Mouse (Mus musculus) spleen, postnatal 14 days (tissue): ENCODE results near the gene Fabp2.

ENCODE experiments used
- DNase-seq, 2 experiments: peaks; one replicate each; pipeline ENCODE4 v3.0.0; 2021 to 2022; ENCODE audit warnings: low spot score in 2 of 2

Fabp2 gene

DNA sequence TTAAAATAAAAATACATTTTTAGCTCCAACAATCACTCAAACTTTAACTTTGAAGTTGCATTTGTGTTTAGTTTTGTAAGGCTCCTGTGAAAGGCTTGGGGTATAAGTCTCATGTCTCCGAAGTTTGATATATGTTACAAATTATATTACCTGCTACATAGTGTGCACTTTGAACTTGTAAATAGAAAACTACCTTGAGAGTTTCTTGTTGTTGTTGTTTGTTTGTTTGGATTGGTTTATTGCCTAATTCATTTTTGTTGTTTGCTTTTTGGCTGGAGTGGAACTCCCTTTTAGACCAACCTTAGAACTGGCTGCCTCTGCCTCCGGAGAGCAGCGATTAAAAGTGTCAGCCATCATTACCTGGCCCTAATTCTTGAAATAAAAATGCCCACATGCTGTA, at the start of gene Fabp2:
TSS of gene Fabp2 (plus strand) at position 301 of the 400 bp plus-strand sequence.
- no peak for DNase-seq

DNA sequence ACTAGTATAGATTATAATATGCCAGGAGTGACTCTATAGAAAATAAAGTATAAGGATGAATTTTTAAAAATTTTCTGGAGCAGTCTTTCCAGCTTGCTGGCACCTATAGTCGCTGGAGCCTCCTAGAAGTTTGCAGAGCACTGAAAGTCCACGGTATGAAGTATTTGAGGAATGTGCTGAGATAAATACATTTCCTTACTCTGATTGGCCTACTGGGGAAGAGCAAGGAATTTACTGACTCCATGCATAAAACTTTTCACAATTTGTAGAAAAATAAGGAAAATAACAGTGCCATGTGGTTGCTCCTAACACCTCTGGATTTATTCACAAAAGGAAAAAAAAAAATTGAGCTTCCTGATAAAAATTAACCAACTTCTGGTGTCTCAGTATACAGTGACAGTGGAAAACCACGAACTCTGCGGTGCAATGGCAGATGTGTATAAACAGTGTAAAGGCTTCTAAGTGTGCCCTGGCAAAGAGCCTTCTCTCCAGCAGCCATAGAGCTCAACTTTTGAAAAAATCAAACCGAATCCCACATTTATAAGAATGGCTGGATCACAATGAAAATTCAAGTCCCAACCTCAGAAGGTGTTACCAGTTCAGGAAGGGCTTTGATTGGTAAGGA, 46.4 kb upstream of the Fabp2 start:
- no peak for DNase-seq

DNA sequence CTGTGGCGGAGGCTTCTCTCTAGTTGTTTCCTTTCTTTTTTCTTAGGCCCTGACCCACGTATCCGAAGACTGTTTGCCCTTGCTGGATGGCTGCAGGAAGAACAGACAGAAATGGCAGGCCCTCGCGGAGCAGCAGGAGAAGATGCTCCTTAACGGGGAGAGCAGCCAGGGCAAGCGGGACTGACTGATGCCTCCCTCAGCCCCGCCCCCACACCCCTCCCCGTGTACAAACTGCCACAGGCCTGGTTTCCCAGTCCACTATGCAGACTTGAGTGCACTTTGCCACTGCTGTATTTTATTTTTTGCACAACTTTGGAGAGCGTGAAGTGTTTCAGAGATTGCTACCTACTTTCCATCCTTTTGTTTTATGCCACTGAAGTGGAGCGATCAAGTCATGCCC, 39.7 kb upstream of the Fabp2 start:
- no peak for DNase-seq

DNA sequence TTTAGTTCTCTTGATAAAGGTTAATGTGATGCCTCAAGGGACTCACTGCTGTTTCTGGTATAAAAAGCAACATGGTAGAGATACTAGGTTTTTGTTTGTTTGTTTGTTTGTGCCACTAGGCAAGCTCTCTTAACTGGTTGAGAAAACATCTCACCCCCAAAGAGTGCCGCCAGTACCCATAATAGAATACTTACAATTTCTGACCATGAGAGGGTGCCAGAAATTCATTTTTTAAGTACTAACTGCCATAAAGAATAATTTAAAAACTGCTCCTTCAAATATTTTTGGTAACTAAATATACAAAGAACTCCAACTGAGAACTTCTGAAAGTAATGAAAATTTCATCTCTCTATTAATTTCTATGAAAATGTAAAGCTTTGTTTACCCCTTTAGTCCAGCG, 35.0 kb upstream of the Fabp2 start:
- no peak for DNase-seq

DNA sequence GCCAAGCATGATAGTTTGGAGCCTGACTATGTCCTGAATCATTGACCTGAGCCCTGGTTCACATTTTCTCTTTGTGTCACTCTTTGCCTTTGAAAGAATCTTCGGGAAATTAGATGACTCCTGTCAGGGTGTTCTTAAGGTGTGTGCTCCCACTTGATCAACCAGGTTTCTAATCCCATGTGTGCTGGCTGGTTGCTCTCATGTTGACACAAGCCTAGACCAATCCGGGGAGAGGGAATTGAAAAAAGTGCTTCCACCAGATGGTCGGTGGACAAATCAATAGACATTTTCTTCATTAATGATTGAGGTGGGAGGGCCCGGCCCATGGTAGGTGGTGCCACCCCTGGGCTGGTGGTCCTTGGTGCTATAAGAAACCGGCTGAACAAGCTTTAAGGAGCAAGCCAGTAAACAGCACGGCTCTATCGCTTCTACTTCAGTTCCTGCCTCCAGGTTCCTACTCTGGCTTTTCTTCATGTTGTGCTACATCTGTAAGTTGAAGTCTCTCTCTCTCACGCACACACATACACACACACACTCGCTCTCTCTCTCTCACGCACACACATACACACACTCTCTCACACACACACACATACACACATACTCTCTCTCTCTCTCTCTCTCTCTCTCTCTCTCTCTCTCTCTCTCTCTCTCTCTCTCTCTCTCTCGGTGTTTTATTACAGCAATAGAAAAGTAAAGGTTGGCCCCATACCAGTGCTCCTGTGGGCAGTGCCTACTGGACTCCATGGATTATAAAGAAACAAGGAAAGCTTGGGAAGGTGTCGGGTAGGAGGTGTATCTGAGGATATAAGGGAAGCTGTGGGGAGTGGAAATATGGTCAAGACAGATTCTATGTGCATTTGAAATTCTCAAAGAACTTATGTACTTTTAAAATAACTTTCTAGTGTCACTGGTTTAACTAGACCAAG, 34.0 kb upstream of the Fabp2 start:
- no peak for DNase-seq

DNA sequence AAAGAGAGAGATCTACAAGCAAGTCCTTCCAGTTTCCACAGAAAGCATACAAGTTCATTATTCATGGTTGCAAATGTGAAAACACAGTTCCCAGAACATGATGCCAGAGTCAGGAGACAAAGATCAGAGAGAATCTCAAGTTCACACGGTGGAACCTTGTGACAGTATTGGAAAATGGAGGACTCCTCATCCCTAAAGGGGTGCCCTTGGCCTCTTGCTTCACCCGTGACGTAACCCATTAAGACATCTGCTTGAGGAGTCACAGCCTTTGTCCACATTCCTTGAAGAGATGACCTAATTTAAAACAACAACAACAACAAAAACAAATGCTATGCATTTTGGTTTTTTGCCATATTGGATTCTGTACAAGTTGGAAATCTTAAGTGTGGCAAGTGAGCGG, 29.8 kb upstream of the Fabp2 start:
- no peak for DNase-seq

DNA sequence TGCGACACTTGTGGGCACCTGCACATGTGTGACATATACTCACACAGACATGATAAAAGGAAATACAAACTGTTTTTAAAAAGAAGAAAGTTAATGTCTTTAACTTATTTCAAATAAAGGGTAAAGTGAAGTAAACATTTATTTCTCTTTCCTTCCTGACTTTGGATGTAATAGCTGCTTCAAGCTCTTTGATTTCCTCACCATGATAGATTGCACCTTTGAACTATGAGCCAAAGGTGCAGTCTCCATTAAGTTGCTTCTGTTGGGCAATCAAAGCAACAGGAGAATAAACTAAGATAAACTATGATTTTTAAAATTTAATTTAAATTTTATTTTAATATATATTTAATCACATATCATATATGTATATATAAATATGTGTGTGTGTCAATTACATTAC, 26.6 kb upstream of the Fabp2 start:
- no peak for DNase-seq

DNA sequence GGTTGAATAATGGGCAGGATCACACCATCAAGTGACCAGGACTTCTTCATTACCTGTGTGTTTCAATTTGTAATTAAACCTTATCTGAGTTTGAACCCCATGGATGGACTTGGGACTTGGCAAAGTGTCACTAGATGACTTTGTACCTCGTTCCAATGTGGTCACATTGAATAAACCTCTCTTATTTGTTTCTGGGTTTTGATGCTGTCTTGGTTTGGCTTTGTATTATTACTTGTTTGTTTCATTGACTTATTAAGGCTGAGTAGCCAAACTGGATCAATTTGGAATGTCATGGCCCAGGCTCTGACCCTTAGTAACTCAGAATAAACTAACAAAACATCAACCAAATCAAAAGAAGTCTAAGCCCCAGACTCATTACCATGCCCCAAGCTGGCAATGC, 23.3 kb upstream of the Fabp2 start:
- no peak for DNase-seq

DNA sequence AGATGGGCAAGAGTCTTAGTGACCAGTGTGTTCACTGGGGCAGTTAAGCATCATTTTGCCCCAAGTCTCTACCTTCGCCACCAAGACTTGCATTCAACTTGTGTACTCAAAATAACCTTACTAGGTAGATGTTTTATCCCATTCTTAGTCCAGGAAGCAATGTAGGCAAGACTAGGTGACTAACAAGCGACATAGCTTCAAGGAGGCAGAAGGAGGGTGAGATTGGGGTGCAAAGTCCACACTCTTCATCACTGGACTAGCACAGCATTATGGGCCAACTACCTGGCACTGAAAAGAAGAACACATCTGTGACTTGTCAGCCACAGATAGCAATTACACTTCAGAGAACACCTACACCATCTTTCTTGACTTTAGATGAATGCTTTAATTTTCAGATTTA, 18.0 kb upstream of the Fabp2 start:
- no peak for DNase-seq

DNA sequence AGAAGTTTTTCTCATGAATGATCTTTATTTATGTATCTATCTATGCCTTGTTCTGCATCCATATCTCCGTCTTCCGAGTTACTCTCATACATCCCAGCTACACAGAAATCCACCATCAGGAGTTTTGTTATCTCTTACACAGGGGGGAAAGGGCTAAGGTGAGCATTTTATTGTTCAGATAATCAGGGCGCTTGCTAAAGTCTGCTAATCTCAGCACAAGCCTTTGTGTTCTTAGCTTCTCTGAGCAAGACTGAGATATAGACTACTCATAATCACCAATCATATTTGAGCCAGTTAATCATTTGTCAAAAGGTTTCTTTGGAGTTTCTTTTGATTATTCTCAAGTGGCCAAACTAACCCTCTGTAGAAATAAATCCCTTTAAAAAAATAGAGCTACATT, 17.3 kb upstream of the Fabp2 start:
- DNase-seq, result no peak

DNA sequence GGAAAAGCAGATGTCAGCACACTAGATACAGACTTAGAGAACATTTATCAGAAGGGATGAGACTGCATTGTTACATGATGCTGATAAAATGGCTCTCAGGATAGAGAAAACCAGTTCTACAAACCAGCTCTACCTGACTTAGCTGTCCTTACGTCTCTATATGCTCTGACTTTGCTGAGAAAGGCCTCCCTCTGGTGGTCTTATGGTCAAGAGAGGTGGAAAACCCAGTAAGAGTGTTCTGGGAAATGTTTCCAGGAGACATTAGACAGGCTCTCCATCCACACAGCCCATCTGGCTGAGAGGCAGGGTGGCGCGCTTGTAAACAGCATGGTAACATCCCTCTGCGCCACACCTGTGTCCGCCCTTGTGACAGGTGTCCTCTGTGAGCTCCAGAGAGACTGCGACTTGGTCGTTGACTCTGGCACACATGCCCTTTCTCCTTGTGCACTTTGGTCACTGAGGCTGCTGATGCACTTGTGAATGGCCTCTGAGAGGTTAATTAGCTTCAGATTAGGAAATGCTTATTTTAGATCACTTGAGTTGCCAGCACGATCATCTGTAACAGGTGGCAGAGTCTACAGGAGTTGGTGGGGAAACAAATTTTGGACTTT, 16.1 kb upstream of the Fabp2 start:
- no peak for DNase-seq

DNA sequence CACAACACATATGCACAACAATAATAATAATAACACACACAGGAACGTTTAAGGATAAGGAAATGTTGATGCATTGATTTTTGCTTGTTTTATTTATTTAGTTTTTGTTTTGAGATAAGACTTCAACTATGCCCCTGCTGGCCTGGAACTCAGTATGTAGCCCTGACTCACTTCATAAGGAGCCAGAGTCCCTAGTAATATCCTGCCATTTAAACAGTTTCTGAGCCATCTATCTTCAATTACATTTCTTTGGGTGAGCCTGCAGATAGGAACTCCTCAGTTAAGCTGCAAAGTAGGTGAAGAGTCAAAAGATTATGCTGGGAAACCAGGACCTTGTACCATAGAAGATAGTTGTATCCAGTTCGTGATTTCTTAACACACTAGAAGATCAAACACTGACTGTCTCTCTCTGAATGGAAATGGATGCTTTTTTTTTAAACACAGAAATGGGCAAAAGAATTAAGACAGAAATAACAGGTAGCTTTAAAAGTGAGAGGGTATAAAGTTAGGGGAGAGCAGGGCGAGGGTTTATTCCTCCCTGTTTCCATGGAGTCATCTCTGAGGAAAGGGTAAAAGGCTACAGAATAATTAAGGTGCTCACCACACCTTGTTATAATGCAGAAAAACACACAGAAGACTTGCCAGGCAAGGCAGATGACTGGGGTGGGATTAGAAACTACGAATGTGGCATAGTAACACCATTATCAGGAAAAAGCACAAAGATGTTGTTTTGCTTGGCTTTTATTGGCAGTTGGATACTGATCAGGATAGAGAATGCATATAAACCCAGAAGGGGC, 7.2 kb upstream of the Fabp2 start:
- DNase-seq, result no peak

DNA sequence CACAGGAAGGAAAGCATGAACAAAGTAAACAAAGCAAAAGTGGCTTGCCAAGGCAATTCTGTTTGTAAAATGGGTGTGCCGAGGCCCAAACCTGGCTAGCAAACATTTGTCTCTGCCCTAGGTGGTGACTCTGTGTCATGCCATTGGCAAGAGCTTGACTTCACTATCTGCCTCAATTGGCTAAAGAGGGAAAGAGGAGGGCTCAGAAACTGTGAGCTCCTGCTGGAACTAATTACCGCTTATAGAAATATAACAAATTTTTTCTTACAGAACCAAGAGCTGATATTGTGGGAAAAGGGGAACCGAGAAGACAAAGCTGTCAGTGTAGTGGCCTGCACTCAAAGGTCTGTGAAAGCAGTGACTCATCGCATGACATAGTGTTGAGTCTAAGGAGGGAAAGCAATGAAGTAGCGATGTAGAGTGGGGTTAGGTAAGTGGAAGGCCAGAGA, 6.5 kb upstream of the Fabp2 start:
- DNase-seq, result no peak

DNA sequence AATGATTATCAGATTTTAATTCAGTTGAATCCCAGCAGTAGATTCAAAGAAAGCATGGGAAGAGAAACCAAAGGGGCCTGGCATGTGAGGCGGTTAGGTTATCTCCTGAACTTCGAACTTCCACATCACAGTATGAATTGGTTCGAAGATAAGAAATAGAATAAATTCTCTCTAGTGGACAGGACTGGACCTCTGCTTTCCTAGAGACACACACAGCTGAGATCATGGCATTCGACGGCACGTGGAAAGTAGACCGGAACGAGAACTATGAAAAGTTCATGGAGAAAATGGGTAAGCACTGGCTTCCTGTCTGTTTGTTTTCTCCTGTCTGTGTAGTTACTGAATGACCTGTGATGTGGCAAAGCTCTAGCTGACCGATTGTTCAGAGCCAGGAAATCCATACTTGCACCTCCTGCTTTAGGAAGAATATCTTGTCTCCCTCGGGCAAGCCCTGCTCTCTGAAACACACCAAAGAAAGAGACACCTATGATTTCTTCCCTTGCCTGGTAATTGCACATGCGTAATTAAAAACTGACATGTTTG, 388 bp downstream of the Fabp2 start:
- DNase-seq, result no peak

DNA sequence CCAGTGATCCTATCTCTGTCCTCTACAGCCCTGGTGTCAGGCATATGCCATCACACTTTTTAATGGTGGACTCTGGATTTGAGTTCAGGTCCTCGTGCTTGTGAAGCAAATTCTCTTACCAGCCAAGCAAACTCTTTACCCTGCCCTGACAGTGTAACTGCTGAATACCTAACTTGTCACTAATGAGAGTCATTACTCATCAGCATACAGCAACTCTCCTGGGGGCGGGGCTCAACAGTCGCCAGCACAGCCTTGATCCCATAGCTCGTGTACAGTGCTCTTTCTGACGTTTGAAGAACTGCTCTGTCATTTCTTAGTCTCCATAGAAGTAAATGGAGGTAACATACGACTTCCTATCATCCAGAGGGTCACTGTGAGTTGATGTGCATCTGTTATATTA, 3.4 kb downstream of the Fabp2 start:
- DNase-seq, result no peak

DNA sequence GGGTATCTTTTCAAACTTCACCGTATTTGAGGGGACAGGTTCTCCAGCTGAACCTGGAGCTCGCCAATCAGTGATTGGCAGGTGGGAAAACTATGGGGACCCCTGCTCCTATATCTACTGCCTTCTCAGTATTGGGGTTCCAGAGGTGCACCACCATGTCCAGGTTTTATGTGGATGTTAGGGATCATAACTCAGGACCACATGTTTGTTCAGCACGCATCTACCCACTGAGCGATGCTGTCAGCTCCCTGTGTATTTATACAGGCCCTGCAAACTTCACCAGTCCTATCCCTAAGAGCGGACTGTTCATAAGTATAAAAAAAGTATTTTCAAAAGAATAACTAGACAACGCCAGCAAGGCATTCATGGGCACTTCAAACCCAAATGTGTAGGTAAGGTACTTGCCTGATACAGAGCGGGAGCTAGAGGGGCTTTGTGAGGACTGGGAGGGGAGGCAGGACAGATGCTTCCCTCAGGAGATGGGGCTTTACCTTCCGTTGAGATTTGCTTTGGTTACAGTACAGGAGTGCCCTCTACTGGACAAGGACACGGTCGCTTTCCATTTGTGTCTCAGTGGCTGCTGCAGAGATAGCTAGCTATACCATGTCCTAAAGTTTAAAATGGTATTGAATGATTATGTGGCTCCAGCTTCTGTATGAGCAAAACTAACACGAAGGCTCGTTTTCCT, 9.0 kb downstream of the Fabp2 start:
- no peak for DNase-seq

DNA sequence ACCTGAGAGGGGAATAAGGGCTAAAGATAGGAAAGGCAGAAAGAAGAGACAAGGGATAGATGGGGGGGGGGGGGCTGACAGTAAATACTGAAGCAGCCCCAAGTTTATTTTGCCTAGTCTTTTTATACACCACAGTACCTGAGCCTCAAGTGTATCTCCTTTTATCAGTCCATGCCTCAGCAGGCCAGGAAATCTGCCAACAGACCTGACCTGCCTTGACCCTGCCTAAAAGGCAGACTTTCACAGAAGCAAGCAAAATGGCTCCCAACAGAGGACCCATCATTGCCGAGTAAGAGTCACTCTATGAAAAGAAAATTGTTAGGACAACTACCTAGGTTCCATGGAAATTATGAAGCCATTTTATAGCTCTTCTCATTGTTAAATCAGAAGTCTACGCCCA, 13.0 kb downstream of the Fabp2 start:
- no peak for DNase-seq

DNA sequence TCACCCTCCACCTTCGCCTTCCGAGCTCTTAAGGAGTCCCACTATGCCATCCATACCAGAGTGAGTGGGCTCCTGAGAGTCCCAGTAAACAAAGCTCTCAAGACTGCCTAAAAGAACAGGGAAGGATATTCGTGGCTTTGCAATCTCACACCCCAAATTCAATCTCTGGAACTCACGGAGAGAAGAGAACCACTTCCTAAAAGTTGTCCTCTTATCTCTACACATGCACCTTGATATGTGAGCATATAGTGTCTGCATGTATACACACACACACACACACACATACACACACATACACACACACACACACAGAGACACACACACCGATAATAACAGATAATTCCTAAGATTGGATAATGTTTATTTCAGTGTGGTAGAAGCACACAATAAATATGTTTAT, 20.6 kb downstream of the Fabp2 start:
- DNase-seq, result no peak

DNA sequence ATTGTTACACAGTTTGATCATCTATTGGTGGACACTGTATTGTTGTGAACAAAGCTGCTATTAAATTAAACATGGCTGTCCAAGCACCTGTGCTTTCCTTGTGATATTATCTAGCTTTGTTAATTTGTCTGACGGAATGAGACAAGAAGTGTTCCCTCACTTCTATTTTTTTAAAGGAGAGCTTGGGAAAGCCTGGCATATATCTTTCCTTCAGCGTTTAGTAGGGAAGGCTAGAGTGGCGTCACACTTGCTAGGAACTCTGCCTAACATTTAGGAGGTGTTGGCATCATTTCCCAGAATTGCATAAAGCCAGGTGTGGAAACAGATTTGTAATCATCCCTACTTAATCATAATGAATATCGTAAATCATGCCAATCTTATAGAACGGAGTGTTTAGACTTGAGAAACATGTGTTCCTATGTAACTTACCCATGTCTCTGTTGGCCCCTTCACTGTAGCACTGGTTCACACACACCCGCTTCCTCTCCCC, 21.4 kb downstream of the Fabp2 start:
- DNase-seq, result no peak

DNA sequence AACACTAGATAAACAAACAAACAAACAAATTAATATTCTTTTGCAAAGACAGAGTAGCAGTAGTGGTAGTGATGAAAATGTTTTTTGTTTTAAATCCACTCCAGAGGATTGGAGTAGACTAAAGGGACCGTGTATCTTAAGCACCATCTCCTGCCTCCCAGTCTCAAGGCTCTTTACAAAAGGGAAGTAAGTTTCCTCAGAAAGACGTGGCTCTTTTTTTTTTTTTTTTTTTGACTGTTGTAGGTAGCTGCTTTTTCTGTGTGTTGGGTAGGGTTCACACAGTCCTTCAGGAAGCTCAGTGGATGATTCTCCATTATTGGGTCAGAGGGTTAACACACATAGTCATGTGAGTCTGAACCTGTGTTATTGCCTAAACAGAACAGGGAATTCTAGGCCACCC, 23.8 kb downstream of the Fabp2 start:
- DNase-seq, result no peak

DNA sequence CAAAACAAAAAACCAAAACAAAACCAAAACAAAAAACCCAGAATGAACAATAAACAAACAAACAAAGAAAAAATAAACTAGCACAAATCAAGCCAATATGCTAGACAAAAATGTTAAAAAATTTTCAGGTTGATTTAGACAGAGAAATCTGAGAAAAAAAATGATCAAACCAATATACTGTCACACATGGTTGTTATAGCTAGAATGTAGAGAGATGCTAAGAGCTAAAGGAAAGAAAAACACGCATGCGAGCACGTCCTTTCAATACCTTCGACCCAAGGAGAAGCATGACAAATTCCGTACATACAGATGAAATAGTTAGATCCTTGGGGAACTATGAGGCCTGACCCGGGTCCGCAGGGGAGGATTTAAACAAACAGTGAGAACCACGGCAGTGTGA, 24.4 kb downstream of the Fabp2 start, which contains the start of gene Gm10959:
TSS of gene Gm10959 (minus strand) at position 101 of the 400 bp plus-strand sequence.
- no peak for DNase-seq
